Mouse (Mus musculus) lung, adult 10 weeks (tissue): ENCODE measurements around the gene Mpp2. TPM values are rescaled to one million over a fixed set of nuclear protein-coding genes. Genes with fewer than 3 reads are reported as not detected.

Experiments
- polyA plus RNA-seq: library from polyadenylated mRNA; stranded (reverse); fragments of 350-450 nt; fragmentation: Illumina TruSeq; extraction: RNeasy Lipid Tissue Mini Kit (QIAGEN cat#74804); gene quantifications from one replicate; pipeline ENCODE4 v1.2.3, GENCODE M21; 2014; ENCODE audit warnings: low read depth, low replicate concordance; ENCODE audit not compliant: insufficient read depth

Mpp2 gene
- 3.7 TPM for polyA plus RNA-seq

DNA sequence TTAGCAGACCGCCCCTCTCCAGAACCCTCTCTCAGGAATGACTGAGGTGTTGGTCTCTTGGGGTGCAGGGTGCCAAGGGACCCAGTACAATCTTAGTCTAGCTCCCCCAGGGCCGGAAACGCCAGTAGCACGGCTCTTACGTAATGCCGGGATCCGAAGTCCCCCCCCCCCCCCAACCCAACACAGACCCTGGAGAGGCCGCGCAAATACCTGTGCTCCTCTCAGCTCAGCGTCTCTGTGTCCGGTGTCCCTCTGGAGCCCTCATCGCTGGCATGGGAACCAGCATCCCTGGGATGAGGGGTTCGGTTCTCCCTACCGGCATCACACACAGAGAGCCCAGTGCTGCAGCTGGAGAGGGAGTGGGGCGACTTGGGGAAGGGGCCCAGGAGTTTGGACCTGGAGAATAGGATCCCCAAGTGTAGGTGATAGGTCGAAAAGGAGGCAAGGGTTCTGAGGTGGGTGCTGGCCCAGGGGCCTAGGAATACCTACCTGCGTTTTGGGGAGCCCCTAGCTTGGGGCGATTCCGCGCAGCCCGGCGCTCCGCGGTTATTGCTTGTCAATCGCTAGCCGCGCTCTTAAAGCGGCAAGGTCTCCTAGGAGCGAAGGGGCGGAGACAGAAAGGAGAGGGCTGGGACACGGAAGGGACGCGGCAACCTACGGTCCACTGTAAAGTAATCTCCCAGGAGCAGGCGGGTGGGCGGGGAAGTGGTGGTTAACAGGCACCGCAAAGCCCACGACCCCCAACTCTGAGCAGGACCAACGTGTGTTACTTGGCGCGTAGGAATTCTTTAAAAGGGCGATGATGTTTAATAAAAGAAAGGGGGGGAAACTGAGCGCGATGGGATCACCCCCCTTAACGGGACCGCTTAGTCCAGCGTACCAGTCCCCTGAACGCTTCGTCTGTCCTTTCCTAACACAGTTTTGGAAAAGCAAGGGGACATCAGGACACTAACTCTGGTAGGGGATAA lies at the start of gene Mpp2:
Mpp2 (minus strand) TSS at position 585 of the 968 bp plus-strand sequence.

DNA sequence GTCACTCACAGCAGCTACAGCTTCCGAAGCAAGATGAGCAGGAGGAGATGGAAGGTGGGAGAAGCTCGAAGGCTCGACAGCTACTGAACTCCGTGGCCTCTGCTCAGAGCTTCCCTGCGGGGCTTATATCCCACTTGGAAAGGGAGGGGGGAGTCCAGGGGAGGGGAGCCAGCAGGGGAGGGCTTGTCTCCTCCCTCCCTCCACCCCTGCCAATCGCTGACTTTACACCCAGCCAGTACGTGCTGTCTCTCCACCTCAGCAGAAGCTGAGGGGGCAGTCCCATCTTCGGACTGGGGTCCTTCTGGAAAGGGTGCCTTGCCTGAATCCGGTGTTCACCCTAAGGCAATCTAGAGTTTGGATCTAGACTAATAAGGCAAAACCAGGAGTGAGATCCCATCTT lies 19.4 kb upstream of the Mpp2 start, which contains the start of gene Pyy:
Pyy (minus strand) TSS at position 101 of the 400 bp plus-strand sequence.

DNA sequence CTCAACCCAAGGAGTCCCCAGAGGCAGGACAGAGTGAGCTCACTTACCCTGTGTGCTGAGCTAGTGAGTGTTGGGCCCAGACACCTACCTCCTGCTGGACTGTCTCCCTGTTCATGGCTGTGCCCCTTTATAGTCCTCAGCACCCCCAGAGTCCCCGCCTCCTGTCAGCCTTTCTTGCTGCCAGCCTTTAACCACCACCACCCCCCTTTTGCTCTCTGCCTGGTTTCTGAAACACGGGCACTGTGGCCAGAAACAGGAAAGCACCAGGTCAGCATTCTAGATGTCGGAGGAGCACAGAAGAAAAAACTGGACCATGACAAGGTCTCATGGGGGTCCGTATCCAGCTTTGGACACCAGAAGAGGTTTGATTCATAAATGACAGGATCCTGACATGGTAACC lies 12.9 kb upstream of the Mpp2 start, which contains the start of gene Ppy:
Ppy (minus strand) TSS at position 101 of the 400 bp plus-strand sequence.

GRCm38 (mm10) chr11:102041350-102041949 lies 46.9 kb downstream of the Mpp2 start, which contains the start of gene Cd300lg:
Gene Cd300lg, plus strand, starts transcription at chr11:102041509.

GRCm38 (mm10) chr11:102028087-102028816 lies 60.1 kb downstream of the Mpp2 start, which contains the start of gene Mpp3:
Gene Mpp3, minus strand, starts transcription at chr11:102028461.

Other genes with a start within 250 kb of the Mpp2 start
- 11.6 TPM for gene Meox1, start 194.1 kb downstream of the Mpp2 start, polyA plus RNA-seq
- gene Sost, start 121.5 kb downstream of the Mpp2 start, polyA plus RNA-seq = 1.8 TPM
- not detected for gene Cfap97d1, start 104.2 kb downstream of the Mpp2 start, polyA plus RNA-seq
- 73.3 TPM for gene Dusp3, start 101.5 kb downstream of the Mpp2 start, polyA plus RNA-seq
- gene Mpp3, start 60.1 kb downstream of the Mpp2 start, polyA plus RNA-seq = 1.9 TPM
- gene Cd300lg, start 47.0 kb downstream of the Mpp2 start, polyA plus RNA-seq = 11.4 TPM
- 2.6 TPM for gene Ppy, start 12.8 kb upstream of the Mpp2 start, polyA plus RNA-seq
- not detected for gene Pyy, start 19.3 kb upstream of the Mpp2 start, polyA plus RNA-seq
- not detected for gene Nags, start 57.0 kb upstream of the Mpp2 start, polyA plus RNA-seq
- 11.7 TPM for gene Tmem101, start 67.9 kb upstream of the Mpp2 start, polyA plus RNA-seq
- gene Lsm12, start 96.8 kb upstream of the Mpp2 start, polyA plus RNA-seq = 14.7 TPM
- 23.3 TPM for gene G6pc3, start 101.1 kb upstream of the Mpp2 start, polyA plus RNA-seq
- gene Hdac5, start 141.7 kb upstream of the Mpp2 start, polyA plus RNA-seq = 49.2 TPM
- gene BC030867, start 160.4 kb upstream of the Mpp2 start, polyA plus RNA-seq = not detected
- not detected for gene Asb16, start 180.2 kb upstream of the Mpp2 start, polyA plus RNA-seq
- 29.4 TPM for gene Tmub2, start 196.4 kb upstream of the Mpp2 start, polyA plus RNA-seq
- gene Atxn7l3, start 208.1 kb upstream of the Mpp2 start, polyA plus RNA-seq = 19.6 TPM
- gene Ubtf, start 231.2 kb upstream of the Mpp2 start, polyA plus RNA-seq = 47.0 TPM